Mouse (Mus musculus) hindbrain, embryonic 11.5 days (tissue): ENCODE measurements around the gene Pfdn6. TPM values are rescaled to one million over a fixed set of nuclear protein-coding genes. Genes with fewer than 3 reads are reported as not detected.

Experiments used
- ATAC-seq: fragments of 200-750 bp; cut with Nextera tagmentation; 2 replicates; pipeline ENCODE4 v1.8.0; 2017; ENCODE audit warnings: mild to moderate bottlenecking, moderate TSS enrichment, moderate library complexity; ENCODE audit not compliant: low FRiP score
- DNase-seq: peaks from one replicate; pipeline ENCODE4 v3.0.0-alpha.2; 2015; ENCODE audit warnings: low spot score
- H3K27ac ChIP-seq: fragments of 300-500 bp; sonication (generic); 2 replicates; pipeline ENCODE4 v1.5.1; 2014; ENCODE audit warnings: mild to moderate bottlenecking, low read depth, low read length
- H3K27me3 ChIP-seq: fragments of 300-500 bp; sonication (generic); 2 replicates; pipeline ENCODE4 v1.6.1; 2014; ENCODE audit warnings: mild to moderate bottlenecking, low read length, moderate library complexity, mixed read lengths; ENCODE audit not compliant: control insufficient read depth, insufficient read depth
- H3K36me3 ChIP-seq: fragments of 300-500 bp; sonication (generic); 2 replicates; pipeline ENCODE4 v1.6.1; 2014; ENCODE audit warnings: mild to moderate bottlenecking, low read length, moderate library complexity, mixed read lengths; ENCODE audit not compliant: control insufficient read depth, insufficient read depth
- H3K4me1 ChIP-seq: fragments of 300-500 bp; sonication (generic); replicated peaks from 2 replicates; pipeline ENCODE4 v1.6.1; 2014; ENCODE audit warnings: low read length, mixed read lengths; ENCODE audit not compliant: control insufficient read depth, insufficient read depth
- H3K4me2 ChIP-seq: fragments of 300-500 bp; sonication (generic); replicated peaks from 2 replicates; pipeline ENCODE4 v1.6.1; 2014; ENCODE audit warnings: mild to moderate bottlenecking, low read depth, low read length
- H3K4me3 ChIP-seq: fragments of 300-500 bp; sonication (generic); 2 replicates; pipeline ENCODE4 v1.5.1; 2014; ENCODE audit warnings: low read depth, low read length
- H3K9ac ChIP-seq: fragments of 300-500 bp; sonication (generic); 2 replicates; pipeline ENCODE4 v1.6.1; 2014; ENCODE audit warnings: low read depth, low read length
- H3K9me3 ChIP-seq: fragments of 300-500 bp; sonication (generic); 2 replicates; pipeline ENCODE4 v1.6.1; 2016; ENCODE audit warnings: low read length; ENCODE audit not compliant: control insufficient read depth
- WGBS: fragments of 180-500 bp; shearing (Covaris S2); extraction: QIAGEN DNeasy Blood & Tissue Kit; methylation state at CpG from one replicate; pipeline ENCODE4 v1.1.7; 2014; 5-methylcytosine and 5-hydroxymethylcytosine counted together
- polyA plus RNA-seq: library from polyadenylated mRNA; unstranded; fragments of >200 nt; fragmentation: Nextera tagmentation; extraction: Ambion mirVana; gene quantifications from 2 replicates; pipeline ENCODE4 v1.2.1, GENCODE M21; 2014

Pfdn6 gene
- polyA plus RNA-seq, 1 experiment from 2014 or later: 201 TPM

DNA sequence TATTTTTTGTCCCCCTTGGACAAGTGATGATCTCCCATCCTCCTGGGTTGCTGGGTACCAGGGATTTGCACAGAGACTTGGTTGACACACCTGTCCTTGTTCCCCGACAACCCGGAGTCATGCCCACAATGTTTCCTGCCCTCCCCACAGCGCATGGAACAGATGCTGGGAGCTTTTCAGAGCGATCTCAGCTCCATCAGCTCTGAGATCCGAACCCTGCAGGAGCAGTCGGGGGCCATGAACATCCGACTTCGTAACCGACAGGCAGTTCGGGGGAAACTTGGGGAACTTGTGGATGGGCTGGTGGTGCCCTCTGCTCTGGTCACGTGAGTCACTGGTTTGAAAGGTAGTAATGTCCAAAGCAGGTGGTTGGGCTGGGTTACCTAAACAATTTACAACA is 18.3 kb upstream of the Pfdn6 start:
- WGBS: 92% methylated on average over 11 of the region's 11 CpGs
- DNase-seq (no peak), ATAC-seq (no peak)
- Histone ChIP-seq H3K27ac (no peak overlapping the region), H3K4me1 (peaks cover 11% of the 10 kb centered on the region), H3K36me3 (no peaks in the 10 kb centered on the region), H3K4me2 (no peak overlapping the region), H3K4me3 (no peak overlapping the region), H3K27me3 (no peaks in the 10 kb centered on the region), H3K9ac (no peak overlapping the region), H3K9me3 (no peaks in the 10 kb centered on the region)

DNA sequence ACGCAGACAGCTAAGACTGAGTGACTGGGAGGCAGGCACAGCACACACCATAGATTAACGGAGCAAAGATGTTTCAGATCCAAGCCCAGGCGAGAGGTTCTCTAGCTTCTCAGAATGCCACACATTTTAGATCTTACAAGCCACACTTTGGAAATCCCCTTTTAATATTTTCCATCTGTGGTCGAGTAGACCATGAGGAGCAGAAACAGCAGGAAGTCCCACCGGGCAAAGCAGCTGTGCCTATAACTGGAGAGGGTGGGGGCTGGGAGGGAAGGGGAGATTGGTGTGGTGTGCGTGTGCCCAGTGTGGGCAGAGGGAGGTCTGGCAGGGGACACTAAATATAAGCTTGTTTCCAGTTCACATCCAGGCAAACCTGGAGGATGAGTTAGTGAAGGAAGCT is 17.4 kb upstream of the Pfdn6 start:
- no peaks in the 10 kb centered on the region for H3K9me3 ChIP-seq
- no peaks in the 10 kb centered on the region for H3K27me3 ChIP-seq
- H3K9ac ChIP-seq: no peak overlapping the region
- H3K4me1 ChIP-seq: peaks cover 11% of the 10 kb centered on the region
- ATAC-seq (no peak), DNase-seq (no peak)
- H3K36me3 ChIP-seq: peaks cover 2% of the 10 kb centered on the region; the same call in 1 of the 2 replicates
- no peak overlapping the region for H3K4me2 ChIP-seq
- no peak overlapping the region for H3K4me3 ChIP-seq
- 83% methylated on average over 6 of the region's 6 CpGs for WGBS
- H3K27ac ChIP-seq: no peak overlapping the region

DNA sequence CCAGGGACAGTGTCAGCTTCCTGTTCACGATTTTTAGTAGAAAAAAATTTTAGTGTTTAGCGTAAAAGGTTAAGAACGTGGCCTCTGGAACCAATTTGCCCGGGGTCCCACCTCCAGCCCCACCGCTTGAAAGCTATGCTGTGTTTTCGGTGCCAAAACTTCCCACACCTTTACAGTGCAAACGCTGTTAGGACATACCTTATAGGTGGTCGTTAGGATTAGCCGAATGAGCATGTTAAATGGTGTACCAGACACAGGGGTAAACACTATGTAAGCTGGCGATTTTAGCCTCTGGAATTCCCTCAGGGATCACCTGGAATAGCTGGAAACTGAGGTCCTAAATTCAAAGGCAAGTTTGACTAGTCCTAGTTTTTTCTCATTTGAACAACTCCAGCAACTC is 16.2 kb upstream of the Pfdn6 start:
- no peaks in the 10 kb centered on the region for H3K9me3 ChIP-seq
- peak overlapping the region; percentile 82 for H3K27ac ChIP-seq
- H3K36me3 ChIP-seq: peaks cover 2% of the 10 kb centered on the region; the same call in 1 of the 2 replicates
- 6% methylated on average over 10 of the region's 10 CpGs for WGBS
- no peak for DNase-seq
- peaks cover 16% of the 10 kb centered on the region for H3K4me1 ChIP-seq
- ATAC-seq: 0 out of 2 replicates have a peak, but pooled peaks have one; percentile 2
- H3K4me2 ChIP-seq: peak overlapping the region; percentile 77
- H3K4me3 ChIP-seq: peak overlapping the region; percentile 97
- no peaks in the 10 kb centered on the region for H3K27me3 ChIP-seq
- peak overlapping the region; percentile 71 for H3K9ac ChIP-seq

DNA sequence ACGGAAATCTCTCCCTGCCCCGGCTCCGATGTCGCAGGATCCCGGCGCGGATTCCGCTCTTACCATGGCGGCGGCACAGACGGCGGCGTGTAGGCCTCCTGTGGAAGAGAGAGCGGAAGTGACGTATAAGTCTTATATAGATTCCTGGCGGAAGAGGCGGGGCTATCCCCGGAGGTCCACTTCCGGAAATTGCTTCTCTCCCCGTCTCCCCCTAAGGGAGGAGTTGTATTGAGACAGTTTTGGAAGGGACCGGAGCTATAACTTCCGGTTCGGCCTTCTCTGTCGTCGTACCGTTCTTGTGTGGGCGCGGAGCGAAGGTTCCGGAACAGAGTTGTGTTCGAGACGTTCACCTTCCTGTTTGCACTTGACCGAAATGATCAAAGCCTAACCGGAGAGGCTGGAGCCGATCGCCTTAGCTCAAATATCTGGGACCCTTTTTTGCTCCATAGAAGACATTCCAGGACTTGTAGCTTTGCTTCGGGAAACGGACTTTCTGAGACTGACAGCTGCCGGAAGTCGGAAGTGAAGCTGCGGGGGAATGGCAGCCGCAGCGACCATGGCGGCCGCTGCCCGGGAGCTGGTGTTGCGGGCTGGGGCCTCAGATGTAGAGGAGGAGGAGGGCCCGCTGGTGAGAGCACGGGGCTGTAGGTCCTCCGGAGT is 15.5 kb upstream of the Pfdn6 start, which contains the start of the genes Vps52 and Rps18:
TSS of gene Vps52 (plus strand) at position 258 of the 660 bp plus-strand sequence.
TSS of gene Rps18 (minus strand) at position 447 of the 660 bp plus-strand sequence.
- H3K9ac ChIP-seq: peak within 1 kb of the TSS; percentile 96
- peak within 1 kb of the TSS; percentile 96 for H3K4me2 ChIP-seq
- peak within 1 kb of the TSS; percentile 97 for H3K4me3 ChIP-seq
- peak; percentile 83 for ATAC-seq
- peak; percentile 96 for DNase-seq
- peaks cover 2% of the 10 kb centered on the region; the same call in 1 of the 2 replicates for H3K36me3 ChIP-seq
- under 1% methylated on average over 50 of the region's 50 CpGs for WGBS
- H3K4me1 ChIP-seq: peaks cover 16% of the 10 kb centered on the region
- H3K27ac ChIP-seq: peak within 1 kb of the TSS; percentile 82
- no peaks in the 10 kb centered on the region for H3K9me3 ChIP-seq
- H3K27me3 ChIP-seq: no peaks in the 10 kb centered on the region

DNA sequence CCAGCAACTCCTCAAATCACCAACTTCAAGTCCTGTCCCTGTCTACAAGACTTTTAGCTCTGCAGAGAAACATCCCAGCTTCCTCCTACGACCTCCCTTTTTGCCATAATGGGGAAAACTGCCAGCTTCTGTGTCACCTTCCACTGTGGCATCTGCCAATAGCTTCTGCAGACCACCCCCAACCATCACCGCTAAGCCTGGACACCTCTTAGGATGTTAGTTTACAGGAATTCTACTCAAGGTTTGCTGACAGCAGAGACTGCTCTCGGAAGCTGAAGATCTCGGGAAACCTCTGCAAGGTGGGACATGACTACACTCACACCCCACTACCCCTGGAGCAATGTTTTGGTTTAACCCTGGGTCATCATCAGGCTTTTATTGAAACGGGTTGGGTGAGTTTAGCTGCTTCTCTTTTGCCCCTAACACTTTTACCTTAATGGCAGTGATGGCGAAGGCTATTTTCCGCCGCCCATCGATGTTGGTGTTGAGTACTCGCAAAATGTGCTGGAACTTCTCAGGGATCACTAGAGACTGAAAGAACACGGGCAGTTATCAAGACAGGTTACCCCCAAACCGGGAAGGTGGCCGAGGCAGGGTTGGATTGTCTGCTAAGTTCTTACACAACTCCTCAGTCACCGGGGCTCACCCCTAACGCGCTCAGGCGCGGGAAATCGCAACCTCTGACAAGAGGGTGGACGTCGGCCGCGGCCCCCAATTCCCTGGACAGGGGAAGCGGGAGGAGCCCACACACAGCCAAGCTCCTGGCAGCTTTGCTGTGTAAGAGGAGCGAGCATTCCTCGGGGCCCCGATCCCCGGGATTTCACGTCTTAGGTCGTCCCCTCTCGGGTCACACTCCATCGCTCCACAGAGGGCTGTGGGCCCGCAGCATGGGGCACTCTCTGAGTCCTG is 14.8 kb upstream of the Pfdn6 start:
- Histone ChIP-seq H3K9me3 (no peaks in the 10 kb centered on the region), H3K9ac (peak overlapping the region; percentile 96), H3K4me1 (peaks cover 19% of the 10 kb centered on the region), H3K36me3 (peaks cover 2% of the 10 kb centered on the region; the same call in 1 of the 2 replicates), H3K4me3 (peak overlapping the region; percentile 97), H3K27ac (peak overlapping the region; percentile 81), H3K4me2 (peak overlapping the region; percentile 96), H3K27me3 (no peaks in the 10 kb centered on the region)
- 3% methylated on average over 33 of the region's 33 CpGs for WGBS
- no peak for ATAC-seq
- DNase-seq: no peak

DNA sequence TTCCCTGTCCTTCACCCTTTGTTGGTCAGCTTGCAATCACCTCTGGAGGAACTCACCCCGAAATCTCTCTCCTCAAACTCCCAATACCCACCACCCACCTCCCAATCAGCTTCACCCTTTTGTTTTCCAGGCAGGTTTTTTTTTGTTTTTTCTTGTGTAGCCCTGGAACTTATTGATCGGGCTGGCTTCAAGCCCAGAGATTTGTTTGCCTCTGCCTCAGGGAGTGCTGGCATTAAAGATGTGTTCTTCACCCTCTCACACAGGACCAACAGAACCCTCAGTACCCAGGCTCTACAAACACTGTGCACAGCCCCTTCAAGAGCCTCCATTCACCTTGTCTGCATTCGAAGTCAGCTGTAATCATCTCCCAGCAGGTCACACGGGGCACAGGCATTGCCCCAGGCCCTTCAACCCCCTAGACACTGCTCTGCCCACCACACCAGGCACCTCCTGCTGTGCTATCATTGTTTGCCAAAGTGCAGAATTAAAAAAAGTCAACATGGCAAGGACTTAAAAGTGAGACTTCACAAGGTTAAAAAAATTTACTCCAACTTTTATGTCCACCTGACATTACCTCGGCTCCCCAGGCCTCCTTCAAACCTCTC is 13.9 kb upstream of the Pfdn6 start:
- Histone ChIP-seq H3K9me3 (no peaks in the 10 kb centered on the region), H3K4me3 (peak overlapping the region; percentile 97), H3K27ac (no peak overlapping the region), H3K4me2 (peak overlapping the region; percentile 96), H3K9ac (peak overlapping the region; percentile 96), H3K36me3 (peaks cover 4% of the 10 kb centered on the region; the same call in 1 of the 2 replicates), H3K27me3 (no peaks in the 10 kb centered on the region), H3K4me1 (peaks cover 19% of the 10 kb centered on the region)
- no peak for ATAC-seq
- WGBS: 42% methylated on average over 5 of the region's 5 CpGs
- no peak for DNase-seq

DNA sequence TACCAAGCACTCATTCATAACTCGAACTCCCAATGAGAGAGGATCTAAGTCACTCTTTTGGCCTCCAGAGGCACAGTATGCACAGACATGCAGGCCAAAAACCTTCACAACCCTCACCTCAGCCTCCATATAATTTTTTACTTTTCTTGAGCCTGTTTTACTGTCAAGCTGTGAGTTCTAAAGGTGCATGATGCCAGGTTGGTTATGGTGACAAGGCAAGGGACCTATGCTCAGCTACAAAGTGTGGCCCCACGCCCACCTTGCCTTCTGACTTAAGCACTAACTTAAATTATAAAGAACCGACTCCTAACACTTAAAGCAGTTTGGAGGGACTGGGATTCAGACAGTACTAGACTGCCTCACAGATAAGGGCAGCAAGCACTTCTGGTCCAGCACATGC is 13.2 kb upstream of the Pfdn6 start:
- peaks cover 4% of the 10 kb centered on the region; the same call in 1 of the 2 replicates for H3K36me3 ChIP-seq
- peaks cover 19% of the 10 kb centered on the region for H3K4me1 ChIP-seq
- WGBS: 96% methylated on average over 3 of the region's 3 CpGs
- H3K4me3 ChIP-seq: 0 out of 2 replicates have a peak overlapping the region, but pooled peaks have one; percentile 8
- no peak overlapping the region for H3K27ac ChIP-seq
- H3K9me3 ChIP-seq: no peaks in the 10 kb centered on the region
- DNase-seq (no peak), ATAC-seq (no peak)
- no peak overlapping the region; the same call in 1 of the 2 replicates for H3K4me2 ChIP-seq
- H3K27me3 ChIP-seq: no peaks in the 10 kb centered on the region
- H3K9ac ChIP-seq: no peak overlapping the region

DNA sequence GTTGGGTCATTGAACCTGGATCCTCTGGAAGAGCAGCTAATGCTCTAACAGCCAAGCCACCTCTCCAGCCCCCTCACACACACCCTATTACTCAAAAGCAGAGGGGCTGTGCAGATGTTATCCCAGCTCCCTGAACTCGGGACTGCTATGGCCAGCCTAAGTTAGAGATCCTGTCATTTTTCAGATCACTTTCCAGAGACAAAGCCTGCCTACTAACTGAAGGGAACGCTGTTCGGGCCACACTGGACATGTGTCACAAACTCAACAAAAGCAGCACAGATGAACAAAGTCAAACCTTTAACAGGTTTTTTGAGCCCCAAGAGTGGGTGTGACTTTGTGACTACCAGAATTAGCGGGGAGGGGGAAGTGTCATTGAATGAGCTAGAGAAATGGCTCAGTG is 12.7 kb upstream of the Pfdn6 start:
- 84% methylated on average over 4 of the region's 4 CpGs for WGBS
- H3K36me3 ChIP-seq: peaks cover 4% of the 10 kb centered on the region; the same call in 1 of the 2 replicates
- H3K9ac ChIP-seq: no peak overlapping the region

More for the DNA sequence above, 12.7 kb upstream of the Pfdn6 start:
- ATAC-seq (no peak), DNase-seq (no peak)
- Histone ChIP-seq H3K9me3 (no peaks in the 10 kb centered on the region), H3K27ac (no peak overlapping the region), H3K27me3 (no peaks in the 10 kb centered on the region), H3K4me3 (0 out of 2 replicates have a peak overlapping the region, but pooled peaks have one; percentile 8), H3K4me1 (peaks cover 19% of the 10 kb centered on the region), H3K4me2 (0 out of 2 replicates have a peak overlapping the region, but pooled peaks have one; percentile 7)
